Mouse (Mus musculus): ENCODE data around the gene Oxsr1. TPM values are rescaled to one million over a fixed set of nuclear protein-coding genes. Genes with fewer than 3 reads are reported as not detected.

Oxsr1 gene
- polyA plus RNA-seq (2017; shearing (Covaris generic)), result 5.5 TPM

DNA sequence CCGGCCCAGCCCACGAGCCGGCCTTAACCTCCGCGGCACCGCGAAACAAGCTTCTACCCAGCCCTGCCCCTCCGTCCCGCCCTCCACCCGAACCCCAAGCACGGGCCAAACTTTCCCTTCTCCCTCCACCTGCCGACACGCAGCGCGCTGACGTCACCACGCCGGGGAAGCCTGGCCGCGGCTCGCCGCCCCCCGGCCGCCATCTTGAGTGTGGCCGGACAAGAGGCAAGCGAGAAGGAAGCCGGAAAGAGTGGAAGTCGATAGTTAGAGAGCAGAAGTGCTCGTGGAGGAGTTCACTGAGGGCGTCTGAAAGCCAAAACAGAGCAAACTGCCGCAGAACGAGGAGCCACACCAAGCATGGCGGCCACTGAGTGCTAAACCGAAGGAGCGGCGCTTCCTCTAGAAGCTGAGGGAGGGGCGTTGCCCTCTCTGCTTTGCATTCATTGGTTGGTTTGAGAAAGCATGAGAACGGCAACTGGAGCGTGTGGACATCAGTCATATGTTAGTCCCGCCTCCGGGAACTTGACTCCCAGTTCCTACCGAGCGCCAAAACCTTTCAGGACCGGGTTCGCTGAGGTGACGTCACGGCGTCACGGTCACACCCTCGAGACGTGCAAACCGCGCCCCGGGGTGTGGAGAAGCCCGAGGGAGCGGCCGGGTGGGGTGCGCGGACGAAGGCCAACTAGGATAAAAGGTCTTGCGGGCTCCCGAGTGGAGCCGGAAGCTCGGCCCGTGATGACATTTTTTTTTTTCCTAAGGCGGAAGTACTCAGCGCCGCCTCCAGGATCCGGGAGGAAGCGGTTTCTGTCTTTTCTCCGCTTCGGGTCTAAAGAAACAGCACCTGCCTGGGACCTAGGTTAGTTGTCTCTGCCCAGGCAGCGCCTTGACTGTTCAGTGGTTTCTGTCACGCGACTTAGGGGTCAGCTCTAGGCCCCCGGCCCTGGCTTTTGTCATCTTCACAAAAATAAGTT is at the start of gene Oxsr1:
Gene Oxsr1 (minus strand): TSS at position 139 of the 971 bp plus-strand sequence.

DNA sequence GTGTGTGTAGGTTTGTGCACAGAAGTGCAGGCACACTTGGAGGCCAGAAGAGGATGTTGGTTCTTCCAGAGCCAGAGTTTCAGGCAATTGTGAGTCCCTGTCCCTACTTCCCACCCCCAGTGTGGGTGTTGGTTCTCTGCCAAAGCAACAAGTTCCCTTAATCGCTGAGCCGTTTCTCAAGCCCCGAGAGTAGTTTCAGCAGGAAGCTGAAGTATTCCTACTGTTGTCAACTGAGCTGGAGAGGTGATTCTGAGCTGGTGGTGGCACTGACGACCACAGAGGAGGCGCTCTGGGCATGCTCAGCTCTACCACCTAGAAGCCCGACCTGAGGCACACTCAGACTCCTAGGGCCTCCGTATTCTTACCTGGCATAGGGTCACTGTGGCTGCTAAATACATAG is 43.1 kb upstream of the Oxsr1 start, which contains the start of gene Slc22a14:
Gene Slc22a14 (minus strand): TSS at position 270 of the 400 bp plus-strand sequence.

DNA sequence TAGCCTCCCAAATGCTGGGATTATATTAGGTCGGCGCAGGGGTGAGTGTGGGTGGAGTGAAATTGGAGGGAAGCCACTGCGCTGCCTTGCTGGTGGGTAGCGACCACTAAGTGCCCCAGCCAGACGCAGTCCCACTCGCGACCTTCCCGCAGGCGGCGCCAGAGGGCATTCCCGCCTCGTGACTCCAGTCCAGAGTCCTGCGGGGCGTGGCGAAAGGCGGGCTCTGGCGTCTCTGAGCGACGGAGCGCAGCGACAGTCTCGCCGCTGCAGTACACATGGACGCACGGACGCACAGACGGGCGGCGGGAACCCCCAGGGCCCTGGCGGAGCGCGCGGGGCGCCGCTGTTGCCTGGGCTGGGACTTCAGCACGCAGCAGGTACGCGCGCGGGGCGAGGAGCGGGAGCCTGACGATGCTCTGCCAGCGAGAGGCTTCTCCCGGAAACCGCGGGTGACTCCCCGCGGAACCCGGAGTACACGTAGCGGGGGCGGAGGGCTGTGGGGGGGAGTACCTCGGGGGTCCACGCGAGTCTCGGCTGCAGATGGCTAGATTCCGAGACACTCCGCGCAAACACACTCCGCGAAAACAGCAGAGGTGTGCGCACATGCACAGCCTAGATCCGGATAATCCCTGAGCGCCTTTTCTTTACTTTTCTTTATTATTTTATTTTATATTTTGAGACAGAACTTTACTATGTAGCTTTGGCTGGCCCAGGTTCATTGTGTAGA is 35.3 kb upstream of the Oxsr1 start, which contains the start of gene Xylb:
Gene Xylb (plus strand): TSS at position 51 of the 727 bp plus-strand sequence.

DNA sequence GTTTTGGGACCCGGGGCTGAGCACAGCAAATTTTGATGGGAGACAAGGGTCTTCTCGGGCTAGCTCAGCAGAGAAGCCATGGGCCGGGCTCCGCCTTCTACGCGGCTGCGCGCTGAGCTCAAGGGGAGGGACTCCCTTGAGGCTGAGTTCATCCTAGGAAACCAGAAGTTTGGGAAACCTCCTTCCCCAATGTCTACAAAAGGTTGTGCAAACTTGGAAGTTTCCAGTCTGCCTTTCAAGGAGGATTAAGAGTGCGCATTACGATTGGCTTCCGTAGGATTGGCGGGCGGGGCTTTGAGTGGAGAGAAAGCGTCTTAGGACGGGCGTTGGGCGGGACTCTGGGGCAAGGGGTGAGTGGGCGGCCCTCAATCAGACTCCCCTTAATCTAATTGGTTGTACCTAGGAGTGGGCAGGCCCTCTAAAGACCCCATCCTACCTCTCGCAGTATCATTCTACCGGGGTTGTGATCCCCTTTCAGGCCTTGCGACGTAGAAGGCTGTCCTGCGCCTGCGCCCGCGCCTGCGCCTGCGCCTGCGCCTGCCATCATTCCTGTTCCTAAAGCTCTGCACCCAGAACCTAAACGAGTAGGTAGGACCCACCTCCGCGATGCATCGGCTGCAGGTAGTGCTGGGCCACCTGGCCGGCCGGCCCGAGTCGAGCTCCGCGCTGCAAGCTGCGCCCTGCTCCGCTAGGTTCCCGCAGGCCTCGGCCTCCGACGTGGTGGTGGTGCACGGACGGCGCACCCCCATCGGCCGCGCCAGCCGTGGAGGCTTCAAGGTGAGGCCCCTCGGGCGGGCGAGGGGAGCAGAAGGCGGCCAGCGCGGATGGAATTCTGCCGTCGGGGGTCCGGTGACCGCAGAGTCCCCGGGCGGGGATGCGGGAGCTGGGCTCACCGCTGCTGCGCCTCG is 18.9 kb upstream of the Oxsr1 start, which contains the start of gene Myd88:
Gene Myd88 (minus strand): TSS at position 503 of the 908 bp plus-strand sequence.

DNA sequence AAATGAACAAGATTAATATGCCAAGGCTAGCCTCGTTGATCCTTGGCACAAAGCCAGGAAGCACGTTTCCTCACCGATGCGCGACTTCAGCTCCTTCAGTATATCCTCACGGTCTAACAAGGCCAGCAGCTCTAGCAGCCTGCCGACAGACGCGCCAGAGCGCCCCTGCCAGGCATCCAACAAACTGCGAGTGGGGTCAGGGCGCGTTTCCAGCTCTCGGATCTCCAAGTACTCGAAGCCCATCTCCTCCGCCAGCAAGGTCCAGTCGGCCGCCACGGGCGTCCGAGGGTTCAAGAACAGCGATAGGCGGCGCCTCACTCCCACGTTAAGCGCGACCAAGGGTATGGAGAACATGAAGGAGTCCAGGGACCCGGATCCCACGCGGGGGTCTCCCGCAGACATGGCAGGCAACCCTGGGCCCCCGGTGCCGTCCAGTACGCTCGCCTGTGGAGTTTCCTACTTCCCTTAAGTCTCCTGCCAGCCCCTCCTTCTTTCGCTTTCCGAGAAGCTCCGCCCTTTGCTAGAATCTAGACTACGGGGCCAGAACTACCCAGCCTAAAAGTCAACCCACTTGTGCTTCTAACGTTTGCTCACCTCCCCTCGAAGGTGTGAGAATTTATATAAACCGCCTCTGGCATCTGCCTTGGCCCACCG is 17.5 kb upstream of the Oxsr1 start, which contains the start of gene Acaa1a:
Gene Acaa1a (plus strand): TSS at position 119 of the 654 bp plus-strand sequence.

DNA sequence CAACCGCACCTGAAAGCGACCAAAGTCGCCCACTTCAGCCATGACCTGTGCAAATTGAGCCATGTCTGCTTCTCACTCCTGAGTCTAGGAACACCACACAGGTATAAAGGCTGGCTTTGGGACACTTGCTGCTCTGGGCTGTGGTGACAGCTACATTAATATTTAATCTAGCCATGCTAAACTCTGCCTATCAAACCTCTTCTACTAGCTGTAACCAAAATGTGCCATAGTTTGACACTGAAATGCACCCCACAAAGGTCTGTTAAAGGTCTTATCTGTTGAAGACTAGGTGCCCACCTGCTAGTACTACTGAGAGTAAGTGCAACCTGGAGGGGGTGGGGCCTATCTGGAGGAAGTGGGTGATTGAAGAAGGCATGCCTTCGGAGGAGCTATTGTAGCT is 113.2 kb downstream of the Oxsr1 start, which contains the start of gene Slc22a13:
Gene Slc22a13 (minus strand): TSS at position 101 of the 400 bp plus-strand sequence.

Other genes with a start within 250 kb of the Oxsr1 start
- gene Plcd1, start 228.9 kb downstream of the Oxsr1 start, polyA plus RNA-seq (2017; shearing (Covaris generic)), result 5.3 TPM
- 0.76 TPM for gene Dlec1, start 219.9 kb downstream of the Oxsr1 start, polyA plus RNA-seq (2017; shearing (Covaris generic))
- gene Acaa1b, start 165.3 kb downstream of the Oxsr1 start, polyA plus RNA-seq (2017; shearing (Covaris generic)), result not detected
- not detected for gene Gm47289, start 163.3 kb downstream of the Oxsr1 start, polyA plus RNA-seq (2017; shearing (Covaris generic))
- gene Slc22a13, start 113.3 kb downstream of the Oxsr1 start, polyA plus RNA-seq (2017; shearing (Covaris generic)), result not detected
- gene Acaa1a, start 17.2 kb upstream of the Oxsr1 start, polyA plus RNA-seq (2017; shearing (Covaris generic)), result 72.2 TPM
- gene Myd88, start 19.0 kb upstream of the Oxsr1 start, polyA plus RNA-seq (2017; shearing (Covaris generic)), result 103 TPM
- 0.62 TPM for gene Xylb, start 35.0 kb upstream of the Oxsr1 start, polyA plus RNA-seq (2017; shearing (Covaris generic))
- not detected for gene Slc22a14, start 43.1 kb upstream of the Oxsr1 start, polyA plus RNA-seq (2017; shearing (Covaris generic))
- not detected for gene Acvr2b, start 79.7 kb upstream of the Oxsr1 start, polyA plus RNA-seq (2017; shearing (Covaris generic))
- 19.3 TPM for gene Exog, start 122.5 kb upstream of the Oxsr1 start, polyA plus RNA-seq (2017; shearing (Covaris generic))

Measured in inflammation-experienced regulatory T-cells, adult 16 weeks (primary cell).